Mouse (Mus musculus) lung, postnatal 0 days (tissue): ENCODE measurements at regions not wholly inside any gene's neighbourhood (a gene's known extent, or its start where the extent isn't known, plus 50 kb on each side); places are given as distances from the start of the nearest gene placed in this dataset.

Experiments
- ATAC-seq: fragments of 200-750 bp; cut with Nextera tagmentation; 2 replicates; pipeline ENCODE4 v1.8.0; 2017; ENCODE audit warnings: moderate library complexity
- DNase-seq: peaks from one replicate; pipeline ENCODE4 v3.0.0-alpha.2; 2016; ENCODE audit warnings: low spot score
- H3K27ac ChIP-seq: fragments of 300-500 bp; sonication (generic); 2 replicates; pipeline ENCODE4 v1.5.1; 2014; ENCODE audit warnings: antibody characterized with exemption, mild to moderate bottlenecking, low read length, mixed read lengths
- H3K27me3 ChIP-seq: fragments of 300-500 bp; sonication (generic); replicated peaks from 2 replicates; pipeline ENCODE4 v1.6.1; 2014; ENCODE audit warnings: low read length, mixed read lengths; ENCODE audit not compliant: insufficient read depth
- H3K36me3 ChIP-seq: fragments of 300-500 bp; sonication (generic); 2 replicates; pipeline ENCODE4 v1.6.1; 2014; ENCODE audit warnings: low read length, mixed read lengths; ENCODE audit not compliant: insufficient read depth
- H3K4me1 ChIP-seq: fragments of 300-500 bp; sonication (generic); 2 replicates; pipeline ENCODE4 v1.6.1; 2014; ENCODE audit warnings: antibody characterized with exemption, low read depth, low read length, mixed read lengths; ENCODE audit not compliant: insufficient read depth
- H3K4me2 ChIP-seq: fragments of 300-500 bp; sonication (generic); replicated peaks from 2 replicates; pipeline ENCODE4 v1.6.1; 2014; ENCODE audit warnings: low read depth, mild to moderate bottlenecking, low read length, moderate library complexity, mixed read lengths
- H3K4me3 ChIP-seq: fragments of 300-500 bp; sonication (generic); 2 replicates; pipeline ENCODE4 v1.5.1; 2014; ENCODE audit warnings: low read depth, low read length
- H3K9ac ChIP-seq: fragments of 300-500 bp; sonication (generic); replicated peaks from 2 replicates; pipeline ENCODE4 v1.6.1; 2014; ENCODE audit warnings: low read depth, mild to moderate bottlenecking
- H3K9me3 ChIP-seq: fragments of 300-500 bp; sonication (generic); 2 replicates; pipeline ENCODE4 v1.6.1; 2016; ENCODE audit warnings: low read length, mixed read lengths
- CTCF ChIP-seq: IDR thresholded peaks from 2 replicates; pipeline ENCODE4 v1.5.1; 2016; ENCODE audit warnings: antibody characterized with exemption, mild to moderate bottlenecking
- EP300 ChIP-seq: IDR thresholded peaks from 2 replicates; pipeline ENCODE4 v1.6.1; 2016; ENCODE audit warnings: antibody characterized with exemption, mild to moderate bottlenecking, control low read depth
- WGBS: fragments of 180-500 bp; shearing (Covaris S2); extraction: QIAGEN DNeasy Blood & Tissue Kit; methylation state at CpG from one replicate; pipeline ENCODE4 v1.1.7; 2014; 5-methylcytosine and 5-hydroxymethylcytosine counted together

DNA sequence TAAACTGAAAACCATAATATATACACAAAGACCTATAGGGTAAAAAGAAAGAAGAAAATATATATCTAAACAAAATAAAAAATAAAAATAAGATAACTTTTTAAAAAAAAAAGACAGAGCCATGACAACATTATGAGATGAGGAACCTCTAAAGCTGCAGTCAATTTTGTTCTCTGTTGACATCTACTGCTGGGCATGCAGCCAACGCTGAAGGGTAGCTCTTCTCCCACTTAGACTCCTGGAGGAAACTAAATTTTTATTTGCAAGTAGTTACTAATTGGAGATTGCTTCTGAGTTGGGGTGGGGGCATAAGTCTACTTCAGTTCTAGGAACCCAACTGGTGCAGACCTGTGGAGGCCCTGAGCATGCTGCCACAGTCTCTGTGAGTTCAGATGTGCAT is 126.8 kb upstream of the Ercc4 start:
- Histone ChIP-seq H3K4me3 (no peak overlapping the region), H3K4me2 (no peak overlapping the region), H3K9ac (no peak overlapping the region), H3K27me3 (no peaks in the 10 kb centered on the region), H3K4me1 (no peaks in the 10 kb centered on the region), H3K36me3 (no peaks in the 10 kb centered on the region), H3K27ac (no peak overlapping the region), H3K9me3 (no peaks in the 10 kb centered on the region)
- ATAC-seq, result no peak
- DNase-seq, result peak; percentile 11
- TF ChIP-seq CTCF, result no peak
- TF ChIP-seq EP300, result no peak
- 46% methylated on average over 1 of the region's 1 CpGs for WGBS

DNA sequence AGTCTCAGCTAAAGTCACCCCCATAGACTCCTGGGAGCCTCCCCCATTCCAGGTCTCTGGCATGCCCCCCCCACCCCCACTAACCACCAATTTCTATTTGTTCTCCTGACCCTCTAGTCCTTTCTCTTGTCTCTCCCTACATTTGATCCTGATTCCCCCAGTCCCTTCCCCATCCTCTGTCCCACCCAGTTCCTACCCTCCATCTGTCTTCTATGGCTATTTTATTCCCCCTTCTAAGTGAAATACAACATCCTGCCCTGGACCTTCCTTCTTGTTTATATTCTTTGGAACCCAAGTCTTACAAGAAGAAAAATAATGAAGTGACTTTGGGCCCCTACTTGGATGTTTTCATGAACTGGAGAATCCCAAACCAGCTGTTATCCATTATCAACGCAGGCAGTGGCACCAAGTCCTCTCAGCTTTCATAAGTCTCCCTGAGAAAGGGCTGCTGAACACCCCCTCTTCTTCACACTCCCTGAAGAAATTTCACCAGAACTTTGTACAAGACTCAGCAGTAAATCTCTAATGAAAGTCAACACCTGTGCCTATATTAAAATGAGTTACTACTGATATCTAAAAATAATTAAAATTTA is 108.1 kb upstream of the Ercc4 start:
- H3K27ac ChIP-seq, result no peak overlapping the region
- H3K9ac ChIP-seq, result no peak overlapping the region
- ATAC-seq (no peak; the same call in 1 of the 2 replicates), DNase-seq (peak; percentile 59)
- H3K9me3 ChIP-seq, result no peaks in the 10 kb centered on the region
- H3K4me2 ChIP-seq, result no peak overlapping the region
- WGBS, result 36% methylated on average over 1 of the region's 1 CpGs
- H3K4me3 ChIP-seq, result no peak overlapping the region
- no peaks in the 10 kb centered on the region for H3K36me3 ChIP-seq
- TF ChIP-seq CTCF, result no peak
- TF ChIP-seq EP300, result no peak
- no peaks in the 10 kb centered on the region for H3K27me3 ChIP-seq
- H3K4me1 ChIP-seq, result no peaks in the 10 kb centered on the region

DNA sequence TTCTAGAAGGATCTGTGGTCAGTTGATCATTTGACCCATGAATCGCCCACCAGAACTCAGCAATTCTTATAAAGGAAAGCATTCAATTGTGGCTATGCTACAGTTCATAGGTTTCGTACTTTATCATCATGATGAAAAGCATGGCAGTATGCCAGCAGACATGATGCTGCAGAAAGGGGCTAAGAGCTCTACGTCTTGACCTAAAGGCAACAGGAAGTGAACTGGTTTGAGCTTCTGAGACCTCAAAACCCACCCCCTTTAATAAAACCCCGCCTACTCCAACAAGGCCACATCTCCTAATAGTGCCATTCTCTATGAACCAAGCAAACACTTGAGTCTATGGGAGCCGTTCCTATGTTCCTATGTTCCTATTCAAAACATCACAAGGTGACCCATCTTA is 96.6 kb upstream of the Ercc4 start:
- Histone ChIP-seq H3K27me3 (no peaks in the 10 kb centered on the region), H3K9me3 (no peaks in the 10 kb centered on the region), H3K4me3 (no peak overlapping the region), H3K27ac (no peak overlapping the region), H3K4me1 (no peaks in the 10 kb centered on the region), H3K9ac (no peak overlapping the region), H3K36me3 (no peaks in the 10 kb centered on the region), H3K4me2 (no peak overlapping the region)
- TF ChIP-seq CTCF (no peak), EP300 (no peak)
- ATAC-seq, result no peak
- WGBS, result 73% methylated on average over 5 of the region's 5 CpGs
- DNase-seq, result no peak

DNA sequence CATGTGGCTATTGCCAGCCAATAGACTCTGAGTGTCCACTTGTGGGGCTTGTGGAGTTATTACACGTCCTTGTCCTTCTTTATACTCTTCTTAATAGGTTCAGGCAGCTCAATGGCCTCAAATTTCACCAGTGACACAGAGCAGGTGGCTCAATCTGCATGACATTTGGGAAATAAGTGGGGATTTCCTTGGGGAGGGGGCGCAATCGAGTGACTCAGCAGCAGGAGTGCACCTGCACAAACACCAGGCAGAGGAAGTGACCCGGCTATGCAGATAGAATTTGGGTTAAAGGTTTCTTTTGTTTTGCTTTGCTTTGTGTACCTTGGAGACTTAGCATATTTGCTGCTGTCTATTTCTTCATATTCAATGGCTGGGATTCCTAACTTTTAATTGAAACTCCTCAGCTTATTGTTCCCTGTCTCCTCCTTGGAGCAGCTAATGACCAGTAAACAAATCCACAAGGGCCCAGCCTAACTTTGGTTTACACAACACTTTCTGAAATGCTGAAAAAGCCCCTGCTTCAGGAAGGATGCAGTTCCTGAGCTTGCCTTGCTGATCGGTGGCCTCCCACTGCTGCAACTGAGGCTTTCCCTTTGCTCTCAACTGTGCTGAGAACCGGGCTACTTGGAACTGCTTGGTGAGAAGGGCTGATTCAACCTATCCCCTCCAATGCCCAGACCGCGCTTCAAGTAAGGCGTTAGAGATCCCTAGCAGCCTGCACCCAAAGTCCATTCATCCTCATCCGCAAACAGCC is 95.4 kb upstream of the Ercc4 start:
- H3K36me3 ChIP-seq, result no peaks in the 10 kb centered on the region
- WGBS, result 49% methylated on average over 10 of the region's 10 CpGs
- H3K4me2 ChIP-seq, result no peak overlapping the region
- H3K9ac ChIP-seq, result no peak overlapping the region
- H3K27ac ChIP-seq, result no peak overlapping the region
- H3K27me3 ChIP-seq, result no peaks in the 10 kb centered on the region
- no peak for DNase-seq
- no peak for TF ChIP-seq EP300
- no peak for TF ChIP-seq CTCF
- no peak for ATAC-seq
- no peaks in the 10 kb centered on the region for H3K4me1 ChIP-seq
- no peaks in the 10 kb centered on the region for H3K9me3 ChIP-seq
- no peak overlapping the region for H3K4me3 ChIP-seq

GRCm38 (mm10) chr16:13022875-13023274 is 86.6 kb upstream of the Ercc4 start:
- 46% methylated on average over 4 of the region's 4 CpGs for WGBS
- H3K9ac ChIP-seq, result no peak overlapping the region
- DNase-seq (peak; percentile 40), ATAC-seq (no peak)
- no peak overlapping the region for H3K4me2 ChIP-seq
- no peaks in the 10 kb centered on the region for H3K27me3 ChIP-seq
- H3K9me3 ChIP-seq, result no peaks in the 10 kb centered on the region
- H3K36me3 ChIP-seq, result no peaks in the 10 kb centered on the region
- no peak overlapping the region for H3K27ac ChIP-seq
- no peak overlapping the region for H3K4me3 ChIP-seq
- TF ChIP-seq EP300 (no peak), CTCF (peak; percentile 65)
- H3K4me1 ChIP-seq, result no peaks in the 10 kb centered on the region

DNA sequence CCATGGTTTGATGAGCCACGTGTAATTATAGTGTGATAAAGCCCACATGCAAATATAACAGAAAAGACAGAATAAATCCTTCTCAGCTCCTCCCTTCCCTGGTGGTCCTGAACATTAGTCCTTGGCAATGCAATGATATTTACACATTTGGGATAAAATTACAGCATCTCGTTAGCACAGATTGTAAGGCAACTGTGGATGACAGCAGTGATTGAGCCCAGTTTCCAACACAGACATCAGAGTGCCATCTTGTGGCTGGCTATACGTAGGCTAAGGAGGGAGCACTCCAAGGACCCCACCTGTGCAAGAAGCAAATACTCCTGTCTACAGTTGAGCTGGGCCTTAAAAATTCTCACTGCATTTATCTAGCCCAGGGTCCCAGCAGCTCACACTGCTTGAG is 84.1 kb upstream of the Ercc4 start:
- no peaks in the 10 kb centered on the region for H3K36me3 ChIP-seq
- H3K9me3 ChIP-seq, result no peaks in the 10 kb centered on the region
- peak; percentile 15 for DNase-seq
- no peak overlapping the region for H3K27ac ChIP-seq
- H3K4me2 ChIP-seq, result no peak overlapping the region
- no peaks in the 10 kb centered on the region for H3K27me3 ChIP-seq
- H3K9ac ChIP-seq, result no peak overlapping the region
- H3K4me3 ChIP-seq, result no peak overlapping the region
- 30% methylated on average over 3 of the region's 3 CpGs for WGBS
- peak; percentile 66 for TF ChIP-seq CTCF
- TF ChIP-seq EP300, result no peak
- no peaks in the 10 kb centered on the region for H3K4me1 ChIP-seq
- no peak for ATAC-seq
